Mouse (Mus musculus): Measurements from ENCODE around the gene Exosc6.
"Not testable (repeated sequence)": the region's sequence is repeated elsewhere in the genome, so short reads cannot be mapped to it uniquely, and the experiment has no call there.

DNA sequence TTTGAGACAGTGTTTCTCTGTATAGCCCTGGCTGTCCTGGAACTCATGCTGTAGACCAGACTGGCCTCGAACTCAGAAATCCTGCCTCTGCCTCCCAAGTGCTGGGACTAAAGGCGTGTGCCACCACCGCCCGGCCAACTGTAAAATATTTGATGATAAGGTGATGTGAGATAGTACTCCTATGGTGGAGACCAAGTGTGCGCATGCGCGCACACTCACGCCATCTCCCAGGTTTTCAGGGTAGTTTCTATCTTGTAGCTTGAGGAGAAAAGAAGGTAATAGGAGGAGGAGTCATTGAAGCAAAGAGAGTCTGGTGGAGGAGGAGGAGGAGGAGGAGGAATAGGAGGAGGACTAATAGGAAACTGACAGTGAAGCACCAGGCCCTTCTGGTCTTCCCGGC lies 12.5 kb downstream of the Exosc6 start:
- not testable (repeated sequence) for TF ChIP-seq CTCF (IDR thresholded peaks at IDR 0.05; ENCODE audit: low read depth, low read length); POLR2A (IDR thresholded peaks at IDR 0.05; ENCODE audit: extremely low read depth, insufficient read depth, low read length)
